Mouse (Mus musculus): Measurements from ENCODE around the gene Ccnq.
"Not testable (repeated sequence)": the region's sequence is repeated elsewhere in the genome, so short reads cannot be mapped to it uniquely, and the experiment has no call there.

The Ccnq gene

DNA sequence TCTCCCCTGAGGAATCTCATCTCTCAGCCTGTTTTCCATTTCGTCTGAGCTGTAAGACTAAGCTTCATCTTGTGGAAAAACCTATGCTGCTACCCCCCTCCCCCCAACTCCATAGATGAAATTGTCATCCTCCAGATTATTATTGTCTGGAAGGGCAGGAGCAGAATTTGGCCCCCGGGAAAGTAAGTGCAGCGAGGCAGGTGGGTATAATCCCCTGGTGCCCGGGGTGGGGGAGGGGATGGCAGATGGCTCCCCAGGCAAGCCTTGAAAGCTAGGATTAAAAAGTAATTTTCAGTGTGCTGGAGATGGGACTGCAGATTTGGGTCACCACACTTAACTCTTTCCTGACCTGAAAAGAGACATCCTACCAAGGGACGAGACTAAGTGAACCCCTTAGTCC lies 10.7 kb upstream of the Ccnq start:
- no peak for DNase-seq (ENCODE audit: low spot score in 2 of 2)

DNA sequence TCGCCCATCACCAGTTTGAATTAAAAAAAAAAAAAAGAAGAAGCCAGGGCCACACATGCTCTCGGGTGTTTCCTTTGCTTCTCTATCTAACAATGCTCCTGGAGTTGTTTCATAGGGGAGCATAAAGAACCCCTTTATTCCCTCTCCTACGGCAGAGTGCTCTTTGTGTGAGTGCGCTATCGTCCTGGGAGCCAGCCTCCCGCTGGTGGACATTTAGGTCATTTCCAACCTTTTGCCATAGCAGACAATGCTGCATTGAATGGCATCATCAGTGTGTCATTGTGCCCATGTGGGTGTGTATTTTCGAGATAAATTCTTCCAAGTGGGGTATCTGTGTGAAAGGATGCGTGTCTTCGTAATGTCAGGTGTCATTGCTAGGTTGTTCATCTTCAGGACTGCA lies 9.6 kb upstream of the Ccnq start:
- no peak for DNase-seq (ENCODE audit: low spot score in 2 of 2)

DNA sequence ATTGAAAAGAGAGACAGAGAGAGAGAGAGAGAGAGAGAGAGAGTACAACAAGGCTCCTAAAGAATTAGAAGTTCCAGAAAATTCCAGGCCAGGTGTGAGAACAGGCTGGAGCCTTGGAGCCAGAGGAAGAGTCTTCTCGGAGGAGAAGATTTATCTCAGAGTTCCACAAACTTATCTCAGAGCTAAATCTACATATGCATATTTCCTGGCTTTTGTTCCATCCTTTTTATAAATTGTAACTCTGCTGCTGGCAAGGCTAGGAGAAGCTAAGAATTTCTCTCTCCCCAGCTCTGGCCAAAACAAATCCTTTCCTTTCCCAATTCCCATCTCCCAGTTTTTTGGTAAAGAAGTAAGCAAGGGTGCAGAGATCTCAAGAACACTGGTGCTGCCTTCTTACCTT lies 3.8 kb upstream of the Ccnq start:
- no peak for DNase-seq (ENCODE audit: low spot score in 2 of 2)

DNA sequence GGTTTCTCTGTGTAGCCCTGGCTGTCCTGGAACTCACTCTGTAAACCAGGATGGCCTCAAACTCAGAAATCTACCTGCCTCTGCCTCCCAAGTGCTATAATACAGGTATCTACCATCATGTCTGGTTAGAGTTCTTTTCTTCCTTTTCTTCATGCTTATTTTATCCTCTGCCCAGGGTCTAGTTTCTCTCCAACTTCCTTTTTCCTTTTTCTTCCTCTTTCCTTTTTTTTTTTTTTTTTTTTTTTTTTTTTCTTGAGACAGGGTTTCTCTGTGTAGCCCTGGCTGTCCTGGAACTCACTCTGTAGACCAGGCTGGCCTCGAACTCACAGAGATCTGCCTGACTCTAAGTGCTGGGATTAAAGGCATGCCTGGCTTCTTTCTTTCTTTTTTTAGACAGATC lies 2.6 kb upstream of the Ccnq start:
- DNase-seq (ENCODE audit: low spot score in 2 of 2) = not testable (repeated sequence)

DNA sequence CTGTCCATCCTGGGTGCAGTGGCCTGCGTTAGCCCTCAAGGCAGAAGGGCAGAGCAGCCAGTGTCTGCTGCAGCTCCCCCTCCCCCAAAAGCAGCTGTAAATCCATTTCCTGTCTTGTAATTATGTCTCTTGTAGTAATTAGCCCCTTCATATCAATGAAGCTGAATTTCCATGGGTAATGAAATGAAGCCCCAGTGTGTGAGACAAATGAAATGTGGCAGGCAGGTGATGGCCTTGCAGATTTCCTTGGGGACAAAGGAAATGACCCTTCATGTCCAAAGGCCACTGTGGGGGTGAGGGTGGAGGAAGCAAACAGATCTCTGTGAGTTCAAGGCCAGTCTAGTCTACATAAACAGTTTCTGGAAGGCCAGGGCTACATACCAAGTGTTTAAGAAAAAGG lies 1.7 kb upstream of the Ccnq start:
- no peak for DNase-seq (ENCODE audit: low spot score in 2 of 2)

DNA sequence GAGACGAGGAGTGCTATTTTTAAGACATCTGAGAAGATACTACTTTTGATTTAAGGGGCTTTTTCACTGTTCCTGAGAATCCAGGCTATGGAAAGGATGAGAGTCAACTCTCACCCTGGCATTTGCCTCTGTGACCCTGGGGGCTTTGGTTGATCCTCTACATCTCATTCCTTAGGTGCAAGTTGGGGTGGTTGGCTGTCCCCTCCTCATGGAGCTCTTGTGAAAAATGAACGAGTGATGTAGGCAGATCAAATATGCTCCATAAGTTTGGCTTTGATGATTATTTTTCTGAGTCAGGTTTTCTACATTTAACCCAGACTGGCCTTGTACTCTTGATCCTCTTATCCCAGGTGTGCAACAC lies 294 bp upstream of the Ccnq start:
- no peak for DNase-seq (ENCODE audit: low spot score in 2 of 2)

DNA sequence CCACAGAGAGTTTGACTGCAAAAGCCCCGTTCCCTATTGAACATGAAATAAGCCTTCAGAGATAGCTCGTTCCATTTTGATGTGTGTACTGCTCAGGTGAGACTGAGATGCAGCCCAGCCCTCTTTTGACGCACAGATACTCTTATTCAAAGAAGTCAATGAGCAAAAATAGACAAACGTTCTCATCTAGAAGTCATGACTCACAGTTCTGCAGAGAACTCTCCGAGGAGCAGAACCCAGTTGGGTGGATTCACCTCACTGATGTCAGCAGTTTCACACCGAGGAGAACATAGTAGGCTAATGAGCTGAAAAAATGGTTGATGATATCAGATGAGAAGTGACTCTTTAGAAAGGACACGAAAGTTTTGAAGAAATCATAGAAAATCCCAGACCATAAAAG lies 5.3 kb downstream of the Ccnq start:
- no peak for DNase-seq (ENCODE audit: low spot score in 2 of 2)

DNA sequence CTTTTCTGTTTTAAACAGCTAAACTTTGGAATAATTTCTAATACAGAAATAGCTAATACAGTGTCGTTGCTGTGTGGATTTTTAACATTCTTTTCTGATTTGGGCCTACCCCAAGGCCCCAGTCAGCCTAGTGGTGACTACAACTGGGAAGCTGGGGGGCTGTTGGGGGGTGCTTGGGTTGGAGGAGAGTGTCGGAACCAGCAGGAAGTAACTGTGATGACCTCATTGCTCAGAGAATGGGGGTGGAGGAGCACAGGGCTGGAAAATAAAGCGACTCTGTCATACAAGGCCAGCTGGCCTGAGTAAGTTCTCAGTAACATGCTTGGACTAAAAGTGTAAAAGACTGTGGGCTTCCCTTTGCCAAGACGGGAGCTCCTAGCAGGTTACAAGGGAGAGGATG lies 6.1 kb downstream of the Ccnq start:
- peak; percentile 6 to 19 for DNase-seq (ENCODE audit: low spot score in 2 of 2)

DNA sequence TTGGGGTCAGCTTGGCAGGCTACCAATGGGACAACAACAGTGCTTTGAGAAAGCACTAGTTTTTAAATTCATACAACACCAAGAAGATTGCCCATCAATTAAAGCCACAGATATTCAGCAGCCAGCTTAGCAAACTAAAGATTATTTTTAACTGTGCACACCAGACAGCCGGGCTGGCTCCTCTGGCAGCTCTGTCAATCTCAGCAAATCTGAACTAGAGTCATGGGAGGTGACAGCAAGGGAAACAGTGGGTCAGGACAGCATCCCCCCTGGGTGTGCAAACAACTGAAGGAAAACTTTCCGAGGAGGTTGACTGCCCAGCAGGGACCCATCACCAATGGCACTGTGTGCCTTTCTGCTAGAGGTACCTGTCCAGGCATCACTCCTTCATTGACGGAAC lies 9.1 kb downstream of the Ccnq start:
- DNase-seq (ENCODE audit: low spot score in 2 of 2) = no peak

DNA sequence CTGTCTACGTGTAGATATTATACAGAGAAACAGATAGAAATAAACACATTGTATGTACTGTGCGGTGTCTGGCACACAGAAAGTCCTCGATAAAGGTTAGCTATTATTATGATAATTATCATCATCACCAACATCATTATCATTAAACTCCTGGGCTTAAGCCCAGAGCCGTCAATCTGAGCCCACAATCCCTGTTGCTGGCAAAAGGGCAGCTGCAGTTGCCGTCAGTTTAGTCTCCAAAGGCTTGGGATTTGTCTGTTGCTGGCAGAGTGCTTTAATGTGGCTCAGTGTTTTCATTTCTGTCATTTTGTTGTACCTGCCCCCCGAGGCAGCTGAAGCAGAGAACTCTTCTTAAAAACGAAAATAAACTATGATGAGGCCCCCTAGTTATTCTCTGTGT lies 9.6 kb downstream of the Ccnq start:
- no peak for DNase-seq (ENCODE audit: low spot score in 2 of 2)

DNA sequence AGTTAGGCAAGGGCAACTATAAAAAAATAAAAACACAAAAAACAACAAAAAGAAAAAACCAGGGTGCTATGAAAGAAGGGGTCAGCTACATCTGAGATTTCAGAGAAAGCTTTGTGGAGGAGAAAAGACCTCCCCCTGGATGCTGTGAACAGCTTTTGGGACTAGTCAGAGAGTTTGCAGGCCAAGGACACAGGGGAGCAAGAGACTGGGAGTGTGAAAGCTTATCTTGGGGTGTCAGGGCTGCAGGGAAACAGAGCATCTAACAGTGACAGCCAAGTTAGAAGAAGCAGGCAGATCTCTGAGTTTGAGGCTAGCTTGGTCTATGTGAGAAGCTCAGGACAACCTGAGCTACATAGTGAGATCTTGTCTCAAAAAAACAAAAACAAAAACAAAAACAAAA lies 12.2 kb downstream of the Ccnq start:
- no peak for DNase-seq (ENCODE audit: low spot score in 2 of 2)

DNA sequence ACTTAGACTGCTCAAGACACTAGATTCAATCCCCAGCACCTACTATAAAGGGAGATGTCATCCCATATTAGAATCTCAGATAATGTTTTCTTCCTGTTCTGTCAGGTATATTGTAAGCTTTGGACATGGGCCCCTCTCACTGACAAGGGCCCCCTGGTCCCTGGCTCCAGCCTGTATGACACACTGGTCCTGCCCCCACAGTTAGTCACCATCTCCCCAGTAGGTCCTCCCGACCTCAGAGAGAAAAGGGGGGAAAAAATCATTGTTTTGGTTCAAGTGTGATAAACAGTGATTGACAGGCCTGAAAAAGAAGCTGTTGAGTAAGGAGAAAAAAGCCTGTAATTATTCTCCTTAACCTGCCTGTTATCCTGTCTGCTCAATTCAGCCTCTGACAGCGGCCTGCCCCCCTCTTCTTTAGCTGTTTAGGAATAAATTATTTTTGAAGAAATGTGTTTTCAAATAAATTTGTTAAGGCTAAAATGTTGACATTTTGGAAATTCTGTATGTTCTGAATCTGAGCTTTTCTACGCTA lies 14.6 kb downstream of the Ccnq start:
- no peak for DNase-seq (ENCODE audit: low spot score in 2 of 2)

DNA sequence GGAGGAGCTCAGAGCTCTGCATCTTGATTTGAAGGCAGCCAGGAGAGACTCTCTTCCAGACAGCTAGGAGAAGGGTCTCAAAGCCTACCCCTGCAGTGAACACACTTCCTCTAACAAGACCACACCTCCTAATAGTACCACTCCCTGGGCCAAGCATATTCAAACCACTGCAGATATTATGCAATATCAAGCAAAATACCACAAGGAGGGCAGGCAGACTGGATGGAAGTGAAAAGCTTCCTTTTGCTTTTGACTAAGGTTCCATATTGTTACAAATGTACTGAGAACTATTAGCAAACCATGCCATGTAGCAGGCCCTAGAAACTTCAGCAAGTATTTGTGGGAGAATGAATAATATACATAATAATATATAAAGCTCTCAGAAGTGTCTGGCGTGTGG lies 16.4 kb downstream of the Ccnq start:
- DNase-seq (ENCODE audit: low spot score in 2 of 2) = no peak

DNA sequence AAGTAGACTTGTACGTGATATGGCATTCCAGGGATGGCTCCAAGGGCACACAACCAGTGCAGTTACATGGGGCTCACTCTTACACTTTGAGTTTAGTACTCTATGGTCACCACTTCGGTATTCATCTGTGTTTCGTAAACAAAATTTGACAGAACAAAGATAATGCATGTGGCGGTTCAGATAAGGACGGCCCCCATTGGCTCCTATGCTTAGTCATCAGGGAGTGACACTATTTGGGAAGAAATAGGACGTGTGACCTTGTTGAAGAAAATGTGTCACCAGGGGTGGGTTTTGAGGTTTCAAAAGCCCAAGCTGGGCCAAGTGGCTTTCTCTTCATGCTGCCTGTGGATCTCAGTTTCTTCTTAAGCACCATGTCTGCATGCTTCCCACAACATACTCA lies 18.9 kb downstream of the Ccnq start:
- no peak for DNase-seq (ENCODE audit: low spot score in 2 of 2)

DNA sequence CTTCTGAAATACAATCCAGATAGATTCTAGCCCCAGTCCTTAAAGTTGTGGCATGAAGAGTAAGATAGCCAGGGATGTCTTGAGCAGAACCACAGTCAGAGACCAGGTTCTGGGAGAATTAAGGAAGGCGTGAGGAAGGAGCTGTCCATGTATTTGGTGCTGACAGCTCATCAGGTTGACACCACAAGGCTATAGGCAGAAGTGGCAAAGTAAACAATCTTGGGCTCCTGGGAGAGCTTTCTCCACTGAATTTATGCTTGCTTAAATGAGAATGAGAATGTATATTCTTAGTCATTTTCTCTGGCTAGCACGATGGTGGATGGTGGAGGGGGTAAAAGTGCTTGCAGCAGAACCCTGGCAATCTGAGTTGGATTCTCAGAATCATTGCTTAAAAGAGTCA lies 20.6 kb downstream of the Ccnq start:
- no peak for DNase-seq (ENCODE audit: low spot score in 2 of 2)

DNA sequence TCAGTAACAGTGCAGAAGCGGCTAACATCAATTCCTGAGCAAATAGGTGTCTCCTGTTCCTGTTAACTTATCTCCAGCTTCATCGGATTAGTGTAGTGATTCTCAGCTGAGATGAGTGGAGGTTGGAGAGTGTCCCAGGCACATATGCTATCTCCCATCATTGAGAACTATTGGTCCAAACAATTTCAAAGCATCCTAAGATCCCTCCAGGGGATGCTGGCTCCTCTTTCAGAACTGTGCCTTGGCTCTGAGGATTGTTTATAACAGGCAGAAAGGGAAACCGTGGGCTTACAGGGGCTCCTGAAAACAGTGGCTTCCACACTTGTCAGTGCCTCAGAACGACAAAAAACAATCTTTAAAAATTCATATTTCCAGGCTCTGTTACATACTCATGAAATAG lies 23.5 kb downstream of the Ccnq start:
- DNase-seq (ENCODE audit: low spot score in 2 of 2) = no peak

DNA sequence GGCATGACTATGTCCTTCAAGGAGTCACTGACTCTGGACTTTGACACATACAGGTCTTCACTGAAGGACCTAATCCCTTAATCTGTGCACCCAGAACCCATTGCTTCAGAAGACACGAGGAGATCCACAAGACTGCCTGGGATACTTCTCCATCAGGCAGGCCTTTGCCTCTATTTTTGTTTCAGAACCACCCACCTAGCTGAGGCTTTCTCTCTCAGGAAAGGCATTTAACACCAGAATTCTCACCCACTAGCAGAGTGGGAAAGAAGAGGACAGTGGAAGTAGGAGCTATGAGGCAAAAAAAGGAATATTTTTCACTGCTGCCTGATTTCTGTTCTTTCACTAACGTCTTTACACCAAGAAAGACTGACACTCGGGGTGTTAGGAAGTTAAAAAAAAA lies 25.2 kb downstream of the Ccnq start:
- no peak for DNase-seq (ENCODE audit: low spot score in 2 of 2)

DNA sequence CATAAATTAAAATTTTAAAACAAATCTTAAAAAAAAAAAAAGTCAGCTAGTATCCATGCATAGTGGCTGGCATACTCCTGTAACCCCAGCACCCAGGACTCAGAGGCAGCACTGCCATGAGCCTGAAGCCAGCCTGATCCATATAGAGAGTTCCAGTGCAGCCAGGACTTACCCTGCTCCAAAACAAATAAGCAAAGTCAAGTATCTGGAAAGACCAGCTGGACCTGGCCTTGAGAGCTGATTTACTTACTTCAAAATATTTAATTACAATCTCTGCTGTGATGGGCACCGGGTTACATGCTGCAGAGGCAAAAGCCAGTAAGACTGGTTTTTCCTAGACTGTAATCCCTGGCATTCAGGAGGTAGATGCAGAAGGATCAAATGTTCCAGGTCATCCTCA lies 26.7 kb downstream of the Ccnq start:
- no peak for DNase-seq (ENCODE audit: low spot score in 2 of 2)

DNA sequence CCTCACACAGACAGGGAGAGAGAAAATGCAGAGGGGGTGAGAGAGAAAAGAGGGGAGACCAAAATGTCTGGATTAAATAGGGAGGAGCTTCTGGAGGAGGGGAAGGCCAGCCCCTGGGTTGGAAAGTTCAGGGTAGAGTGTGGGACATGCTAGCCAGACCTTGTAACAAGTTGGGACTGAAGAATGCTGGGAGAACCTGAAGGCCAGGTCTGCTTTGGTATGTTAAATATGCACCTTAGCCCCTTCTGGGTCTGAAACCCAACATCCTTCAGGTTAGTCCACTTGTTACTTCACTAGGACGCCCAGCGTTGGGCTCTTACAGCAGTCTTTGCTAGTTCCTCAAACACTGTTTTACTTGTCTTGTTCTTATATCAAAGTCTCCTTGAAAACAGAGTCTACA lies 30.1 kb downstream of the Ccnq start:
- DNase-seq (ENCODE audit: low spot score in 2 of 2) = no peak

DNA sequence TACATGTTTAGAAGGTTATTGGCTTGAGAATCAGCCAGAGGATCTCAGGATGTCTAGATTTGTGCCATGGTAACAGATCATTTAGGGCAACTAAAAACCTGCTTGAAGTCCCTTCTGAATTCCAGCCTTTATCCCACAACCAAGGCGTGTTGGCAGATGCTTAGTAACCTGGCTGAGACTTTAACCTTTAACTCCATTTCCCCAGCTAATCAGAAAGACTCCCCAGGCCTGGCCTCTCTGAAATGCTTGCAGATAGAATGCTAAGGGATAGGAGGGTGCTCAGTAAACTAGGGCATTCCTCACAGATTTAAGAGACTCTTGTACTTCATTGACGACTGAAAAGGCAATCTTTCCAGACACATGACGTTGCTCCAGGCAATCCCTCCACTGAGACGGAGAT lies 33.9 kb downstream of the Ccnq start:
- DNase-seq (ENCODE audit: low spot score in 2 of 2) = no peak

DNA sequence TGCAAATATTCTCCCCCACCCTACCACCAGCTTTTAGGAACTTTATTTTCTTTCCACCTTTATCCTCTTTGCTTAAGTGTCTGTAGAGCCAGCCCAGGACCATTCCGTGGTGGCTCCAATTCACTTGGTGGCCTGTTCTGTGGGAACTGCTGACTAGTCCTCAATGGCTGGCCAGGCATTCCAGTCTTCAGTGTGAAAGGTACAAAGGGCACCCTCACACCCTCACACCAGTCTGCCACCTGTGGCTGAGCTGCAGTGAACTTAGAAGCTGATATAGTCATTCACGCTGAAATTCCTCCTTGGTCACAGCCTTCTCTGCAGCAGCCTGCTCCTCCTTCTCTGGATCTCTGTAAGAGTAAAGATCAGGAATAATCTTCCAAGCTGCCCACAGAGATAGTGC lies 42.9 kb downstream of the Ccnq start:
- DNase-seq (ENCODE audit: low spot score in 2 of 2) = no peak

DNA sequence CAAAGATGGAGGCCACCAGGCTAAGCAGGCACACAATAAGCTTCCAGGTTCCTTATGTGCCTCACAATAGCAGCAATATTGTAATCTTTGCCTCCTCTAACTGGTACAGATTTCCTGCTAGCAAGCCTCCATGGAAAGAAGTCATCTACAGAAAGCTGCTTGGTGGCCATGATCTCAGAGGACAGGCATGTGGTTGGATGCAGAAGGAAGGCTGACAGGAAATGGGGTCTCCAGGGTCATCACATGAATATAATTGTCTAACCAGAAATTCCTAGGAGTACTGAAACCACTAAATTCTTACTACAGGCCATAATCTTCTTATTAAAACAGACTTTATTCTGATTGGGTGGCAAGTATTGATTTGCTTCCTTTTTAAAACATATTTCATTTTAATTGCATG lies 45.5 kb downstream of the Ccnq start:
- no peak for DNase-seq (ENCODE audit: low spot score in 2 of 2)

DNA sequence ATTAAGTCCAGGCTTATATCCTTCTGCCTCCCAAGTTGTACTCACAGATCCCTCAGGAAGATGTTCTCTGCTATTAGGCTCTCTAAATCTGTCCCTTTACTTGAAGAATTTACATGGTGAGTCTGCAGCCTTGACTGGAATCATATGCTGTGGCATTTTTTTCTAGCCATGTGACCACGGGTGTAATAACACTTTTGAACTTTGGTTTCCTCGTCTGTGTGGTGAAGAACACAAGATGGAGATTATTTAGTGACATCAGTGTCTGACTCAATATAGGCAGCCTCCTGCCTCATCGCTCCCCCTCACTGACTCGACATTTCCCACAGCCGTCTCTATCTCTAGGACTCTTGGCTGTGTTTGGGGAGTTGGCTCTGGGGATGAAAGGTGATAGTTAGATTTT lies 48.4 kb downstream of the Ccnq start:
- DNase-seq (ENCODE audit: low spot score in 2 of 2) = no peak

DNA sequence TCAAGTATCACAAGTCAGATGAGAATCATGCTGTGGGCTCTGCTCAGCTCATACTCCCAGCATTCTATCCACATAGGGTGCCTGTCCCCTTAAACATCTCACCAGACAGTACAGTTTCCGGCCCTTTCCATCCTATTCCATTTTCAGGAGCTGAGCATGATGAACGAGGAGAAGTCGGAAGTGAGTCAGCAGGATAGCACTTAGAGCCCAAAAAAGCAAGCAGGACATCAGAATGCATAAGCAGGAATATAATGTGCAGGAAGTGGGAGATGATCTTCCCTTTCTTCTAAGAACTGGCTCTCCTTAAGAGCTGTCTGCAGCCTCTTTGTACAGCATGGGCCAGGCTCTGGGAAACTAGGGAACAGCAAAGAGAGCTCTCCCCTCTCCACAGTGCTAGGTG lies 49.2 kb downstream of the Ccnq start:
- DNase-seq (ENCODE audit: low spot score in 2 of 2) = no peak
